Mouse (Mus musculus) cerebellum, adult 8-10 months (tissue): Measurements from ENCODE around the gene Lactb.
"Not testable (repeated sequence)": the region's sequence is repeated elsewhere in the genome, so short reads cannot be mapped to it uniquely, and the experiment has no call there.

Experiments
- DNase-seq: peaks from one replicate; pipeline ENCODE4 v3.0.0; 2022

Gene Lactb

GRCm38 (mm10) chr9:66918672-66919330, 56.5 kb downstream of the Lactb start:
- DNase-seq = no peak

- DNase-seq = no peak
These were observed 57.4 kb downstream of the Lactb start for GRCm38 (mm10) chr9:66917892-66918255.

- no peak for DNase-seq
These were observed 57.9 kb downstream of the Lactb start for GRCm38 (mm10) chr9:66917216-66917891.

GRCm38 (mm10) chr9:66915869-66916785, 59.2 kb downstream of the Lactb start:
- DNase-seq = no peak

- DNase-seq = no peak
These were observed 59.9 kb downstream of the Lactb start for GRCm38 (mm10) chr9:66915401-66915800.

GRCm38 (mm10) chr9:66914540-66914939, 60.7 kb downstream of the Lactb start:
- no peak for DNase-seq

- DNase-seq = not testable (repeated sequence)
These were observed 61.9 kb downstream of the Lactb start for GRCm38 (mm10) chr9:66913254-66913934.

GRCm38 (mm10) chr9:66912304-66912703, 63.0 kb downstream of the Lactb start:
- no peak for DNase-seq

GRCm38 (mm10) chr9:66910677-66911076, 64.6 kb downstream of the Lactb start:
- DNase-seq = no peak

GRCm38 (mm10) chr9:66909922-66910321, 65.4 kb downstream of the Lactb start:
- no peak for DNase-seq

- no peak for DNase-seq
These were observed 67.4 kb downstream of the Lactb start for GRCm38 (mm10) chr9:66907746-66908397.

GRCm38 (mm10) chr9:66907126-66907525, 68.2 kb downstream of the Lactb start:
- no peak for DNase-seq

- DNase-seq = no peak
These were observed 69.3 kb downstream of the Lactb start for GRCm38 (mm10) chr9:66905990-66906389.
